8 mouse cellular contexts compared by ENCODE assay signal in genomic region chr10:91187872-91188271, GRCm38 (mm10). TPM values are rescaled to one million over a fixed set of nuclear protein-coding genes. Genes with fewer than 3 reads are reported as not detected.
A peak's percentile ranks its signal among the peaks of the same experiment; 100 is the strongest.
DNase-seq lines count a peak whose midpoint lies in the region; ATAC-seq and TF ChIP-seq lines count a peak whose summit lies in the region.

No protein-coding gene starts in this region.

- peak; percentile 61 for TF ChIP-seq CTCF in liver, adult 2 months (IDR thresholded peaks at IDR 0.05; ENCODE audit: low read depth, low read length)

- H3K4me3 ChIP-seq in erythroblast, embryonic 14.5 days (replicated peaks), result peak overlapping the region; percentile 64
- peak overlapping the region; percentile 46 for H3K4me3 ChIP-seq in heart, embryonic 12.5 days
- peak overlapping the region; percentile 46 for H3K4me3 ChIP-seq in kidney, embryonic 16.5 days (ENCODE audit: low read length)
- peak overlapping the region; percentile 74 for H3K4me3 ChIP-seq in liver, adult 2 months (ENCODE audit: insufficient read depth, low read depth, low read length)
- peak overlapping the region; percentile 13 for H3K4me3 ChIP-seq in myocyte

- ATAC-seq in CD4-positive, CD25-positive, alpha-beta regulatory T cell, adult 4 months, result peak; percentile 74
- peak; percentile 49; the same call in 1 of the 2 replicates for ATAC-seq in heart, embryonic 12.5 days (ENCODE audit: insufficient number of reproducible peaks, low FRiP score)
- ATAC-seq in kidney, embryonic 16.5 days (ENCODE audit: low FRiP score, low TSS enrichment), result peak; percentile 21; the same call in 1 of the 2 replicates

- peak overlapping the region; percentile 71 for H3K9ac ChIP-seq in heart, embryonic 12.5 days
- H3K9ac ChIP-seq in kidney, embryonic 16.5 days (replicated peaks; ENCODE audit: low read length), result peak overlapping the region; percentile 91
- peak overlapping the region; percentile 94 for H3K9ac ChIP-seq in liver, adult 2 months (ENCODE audit: low read depth, low read length)

- no peaks in the 10 kb centered on the region for H3K36me3 ChIP-seq in erythroblast, embryonic 14.5 days (ENCODE audit: control insufficient read depth)
- no peaks in the 10 kb centered on the region for H3K36me3 ChIP-seq in heart, embryonic 12.5 days
- H3K36me3 ChIP-seq in kidney, embryonic 16.5 days (ENCODE audit: insufficient read depth, low read length), result no peaks in the 10 kb centered on the region
- H3K36me3 ChIP-seq in liver, adult 2 months (ENCODE audit: control insufficient read depth, insufficient read depth, low read length), result no peaks in the 10 kb centered on the region
- no peaks in the 10 kb centered on the region for H3K36me3 ChIP-seq in myocyte (ENCODE audit: control insufficient read depth, insufficient read depth)

- H3K27ac ChIP-seq in heart, embryonic 12.5 days (ENCODE audit: poor library complexity, severe bottlenecking), result peak overlapping the region; percentile 76
- H3K27ac ChIP-seq in kidney, embryonic 16.5 days (ENCODE audit: low read length), result peak overlapping the region; percentile 95
- peak overlapping the region; percentile 60; the same call in 1 of the 2 replicates for H3K27ac ChIP-seq in liver, adult 2 months (replicated peaks; ENCODE audit: insufficient read depth, low read depth, low read length)

- peaks cover 11% of the 10 kb centered on the region for H3K27me3 ChIP-seq in erythroblast, embryonic 14.5 days (ENCODE audit: control insufficient read depth)
- no peaks in the 10 kb centered on the region for H3K27me3 ChIP-seq in heart, embryonic 12.5 days (replicated peaks)
- no peaks in the 10 kb centered on the region for H3K27me3 ChIP-seq in kidney, embryonic 16.5 days (ENCODE audit: insufficient read depth, low read length)
- H3K27me3 ChIP-seq in liver, adult 2 months (ENCODE audit: control insufficient read depth, insufficient read depth, low read length), result no peaks in the 10 kb centered on the region
- no peaks in the 10 kb centered on the region for H3K27me3 ChIP-seq in myocyte (ENCODE audit: control insufficient read depth, insufficient read depth, insufficient read length)

- peak; percentile 83 for DNase-seq in brain, embryonic 18.5 days (ENCODE audit: low read depth, low spot score)
- DNase-seq in liver, adult 2 months (ENCODE audit: extremely low read depth, low read depth, low spot score), result peak; percentile 72
- peak; percentile 74 to 87 for DNase-seq in spleen, postnatal 4 days (ENCODE audit: low spot score in 2 of 2)

- no peak for TF ChIP-seq POLR2A in liver, adult 2 months (IDR thresholded peaks at IDR 0.05; ENCODE audit: extremely low read depth, insufficient read depth, low read length)
- no peak for TF ChIP-seq POLR2A in myocyte (IDR thresholded peaks at IDR 0.05; ENCODE audit: insufficient read length, low read depth)

- peak overlapping the region; percentile 68 for H3K4me2 ChIP-seq in heart, embryonic 12.5 days
- peak overlapping the region; percentile 59 for H3K4me2 ChIP-seq in kidney, embryonic 16.5 days (replicated peaks; ENCODE audit: low read depth, low read length)
- peak overlapping the region; percentile 82 for H3K4me2 ChIP-seq in myocyte (ENCODE audit: low read depth)

- H3K9me3 ChIP-seq in erythroblast, embryonic 14.5 days (ENCODE audit: control insufficient read depth, low read length), result no peaks in the 10 kb centered on the region
- H3K9me3 ChIP-seq in heart, embryonic 12.5 days (replicated peaks), result no peaks in the 10 kb centered on the region
- no peaks in the 10 kb centered on the region for H3K9me3 ChIP-seq in kidney, embryonic 16.5 days (ENCODE audit: low read length)

- peaks cover 39% of the 10 kb centered on the region for H3K4me1 ChIP-seq in erythroblast, embryonic 14.5 days (ENCODE audit: control insufficient read depth)
- peaks cover 9% of the 10 kb centered on the region for H3K4me1 ChIP-seq in heart, embryonic 12.5 days (replicated peaks)
- H3K4me1 ChIP-seq in kidney, embryonic 16.5 days (ENCODE audit: insufficient read depth, low read length), result peaks cover 23% of the 10 kb centered on the region
- H3K4me1 ChIP-seq in liver, adult 2 months (ENCODE audit: control insufficient read depth, insufficient read depth, low read length), result peaks cover 8% of the 10 kb centered on the region; the same call in 1 of the 2 replicates

- under 1% methylated on average over 15 of the region's 15 CpGs for WGBS in heart, embryonic 12.5 days
- 0% methylated on average over 15 of the region's 15 CpGs for WGBS in kidney, embryonic 16.5 days
- WGBS in liver, adult 2 months, result under 1% methylated on average over 15 of the region's 15 CpGs

- H3ac ChIP-seq in myocyte (ENCODE audit: control insufficient read depth, insufficient read length), result no peak overlapping the region

- no peaks in the 10 kb centered on the region for H3K79me2 ChIP-seq in liver, adult 2 months (ENCODE audit: control insufficient read depth, insufficient read depth, low read length)
- no peaks in the 10 kb centered on the region for H3K79me2 ChIP-seq in myocyte (ENCODE audit: control insufficient read depth, insufficient read depth)

TF ChIP-seq in myocyte, 11 proteins besides CTCF, POLR2A, EP300 and RAD21:
- peak; percentile 26 for TF ChIP-seq E2F4 (IDR thresholded peaks at IDR 0.05; ENCODE audit: insufficient read depth)
- no peak for TF ChIP-seq SRF (IDR thresholded peaks at IDR 0.05; ENCODE audit: control insufficient read depth, insufficient read length, low read depth)

RNA-seq across cellular contexts. Expression of gene Tmpo, which starts 6.8 kb away (rescaled TPM):
- polyA plus RNA-seq in CD4-positive, CD25-positive, alpha-beta regulatory T cell, adult 4 months (2017; shearing (Covaris generic)), result 10 to 100 TPM; 35.8 to 68.9 TPM
- polyA plus RNA-seq in erythroblast, embryonic 14.5 days (2012), result 25.2 and 37.9 TPM in 2 replicates
- polyA plus RNA-seq in heart, embryonic 12.5 days (2016; fragmentation: Nextera tagmentation; extraction: Ambion mirVana), result 203 and 212 TPM in 2 replicates
- polyA plus RNA-seq in kidney, embryonic 16.5 days (2015; fragmentation: Nextera tagmentation; extraction: Ambion mirVana), result 191 and 202 TPM in 2 replicates
- 38.4 and 43.3 TPM in 2 replicates for total RNA-seq in liver, adult 2 months (2014; rRNA removed)
- 10.7 and 12.1 TPM in 2 replicates for polyA plus RNA-seq in liver, adult 2 months (2012; rRNA removed)
- polyA plus RNA-seq in myocyte (2012; fragmentation: generic; extraction: Trizol), result 55.6 TPM

Comparison
In these comparisons a context has a peak if more than half of its experiments do, and no peak if none do; other contexts are left out.
1. Peak in every context shown above with its lines: DNase-seq, ATAC-seq, H3K4me3 ChIP-seq and H3K27ac ChIP-seq.
2. ATAC-seq: peak in every context shown above with its lines; median percentile 74 in CD4-positive, CD25-positive, alpha-beta regulatory T cell, adult 4 months; 49 in heart, embryonic 12.5 days; 21 in kidney, embryonic 16.5 days.
3. H3K4me3 ChIP-seq: peak in every context shown above with its lines; median percentile 74 in liver, adult 2 months; 64 in erythroblast, embryonic 14.5 days; 46 in heart, embryonic 12.5 days; 46 in kidney, embryonic 16.5 days; 13 in myocyte.